Mouse (Mus musculus) CH12.LX (cell line): ENCODE results near the gene Ank3. TPM values are rescaled to one million over a fixed set of nuclear protein-coding genes. Genes with fewer than 3 reads are reported as not detected.

Experiments used
- DNase-seq: peaks from one replicate; pipeline ENCODE4 v3.0.0-alpha.2; 2013; ENCODE audit errors: extremely low read depth
- H3K27ac ChIP-seq: 2 replicates; pipeline ENCODE4 v1.5.1; 2012; ENCODE audit warnings: low read depth, mild to moderate bottlenecking, control low read depth, moderate library complexity; ENCODE audit not compliant: insufficient read depth
- H3K27me3 ChIP-seq: replicated peaks from 2 replicates; pipeline ENCODE3; 2012; ENCODE audit warnings: inconsistent platforms
- H3K36me3 ChIP-seq, 2 experiments: replicated peaks in 1 of 2; 2 replicates each; pipeline versions ENCODE3 to v1.6.1; 2012; ENCODE audit warnings: inconsistent platforms in 1 of 2, low read length in 1 of 2, mild to moderate bottlenecking in 1 of 2, mixed read lengths in 1 of 2, moderate library complexity in 1 of 2; ENCODE audit not compliant: control insufficient read depth in 1 of 2, insufficient read depth in 1 of 2
- H3K4me1 ChIP-seq, 2 experiments: 2 replicates each; pipeline ENCODE4 v1.6.1; 2012; ENCODE audit warnings: inconsistent platforms in 1 of 2, moderate library complexity in 1 of 2; ENCODE audit not compliant: insufficient read depth in 2 of 2, control insufficient read depth in 1 of 2
- H3K4me2 ChIP-seq: 2 replicates; pipeline ENCODE4 v1.6.1; 2012; ENCODE audit warnings: low read depth, mild to moderate bottlenecking, control low read depth; ENCODE audit not compliant: poor library complexity, insufficient read depth, severe bottlenecking
- H3K4me3 ChIP-seq, 3 experiments: fragments of 150-350 bp in 1 of 3; sonication (generic) in 1 of 3; replicated peaks in 1 of 3; 2 replicates each; pipeline versions ENCODE3 to v1.5.1; 2011 to 2012; ENCODE audit warnings: low read depth in 2 of 3, low read length in 2 of 3, mild to moderate bottlenecking in 2 of 3, moderate library complexity in 2 of 3, control low read depth in 1 of 3, improper control_type of control experiment in 1 of 3, inconsistent platforms in 1 of 3, mixed read lengths in 1 of 3; ENCODE audit not compliant: poor library complexity in 1 of 3
- H3K79me2 ChIP-seq: replicated peaks from 2 replicates; pipeline ENCODE4 v1.6.1; 2012; ENCODE audit warnings: mild to moderate bottlenecking, moderate library complexity; ENCODE audit not compliant: control insufficient read depth, poor library complexity, insufficient read depth, severe bottlenecking; ENCODE audit errors: extremely low read depth
- H3K9ac ChIP-seq: 2 replicates; pipeline ENCODE4 v1.6.1; 2012; ENCODE audit warnings: low read depth, mild to moderate bottlenecking, control low read depth, moderate library complexity; ENCODE audit not compliant: insufficient read depth
- H3K9me3 ChIP-seq: replicated peaks from 2 replicates; pipeline ENCODE3; 2012; ENCODE audit warnings: low read length, inconsistent platforms, mixed read lengths
- CHD1 ChIP-seq: IDR thresholded peaks from 2 replicates; pipeline ENCODE4 v1.6.1; 2012; ENCODE audit warnings: low read depth, low read length, improper control_type of control experiment, inconsistent platforms
- CHD2 ChIP-seq: IDR thresholded peaks from 2 replicates; pipeline ENCODE4 v1.6.1; 2011; ENCODE audit warnings: low read length, improper control_type of control experiment
- CTCF ChIP-seq, 2 experiments: IDR thresholded peaks in 1 of 2; conservative IDR thresholded peaks in 1 of 2; 2 replicates each; pipeline ENCODE4 v1.5.1; 2011 to 2012; ENCODE audit warnings: low read depth in 2 of 2, low read length in 2 of 2, improper control_type of control experiment in 1 of 2, inconsistent platforms in 1 of 2, mild to moderate bottlenecking in 1 of 2, moderate library complexity in 1 of 2
- E2F4 ChIP-seq: IDR thresholded peaks from 2 replicates; pipeline ENCODE4 v1.6.1; 2011; ENCODE audit warnings: low read depth, low read length, improper control_type of control experiment; ENCODE audit not compliant: insufficient replicate concordance
- ETS1 ChIP-seq: conservative IDR thresholded peaks from 2 replicates; pipeline ENCODE4 v1.6.1; 2012; ENCODE audit warnings: low read depth, mild to moderate bottlenecking, inconsistent platforms, low read length, improper control_type of control experiment, moderate library complexity
- JUND ChIP-seq: conservative IDR thresholded peaks from 2 replicates; pipeline ENCODE4 v1.6.1; 2011; ENCODE audit warnings: low read depth, low read length, improper control_type of control experiment
- KAT2A ChIP-seq: IDR thresholded peaks from 2 replicates; pipeline ENCODE4 v1.6.1; 2012; ENCODE audit warnings: low read length, improper control_type of control experiment, inconsistent platforms; ENCODE audit not compliant: insufficient replicate concordance
- MAFK ChIP-seq: IDR thresholded peaks from 2 replicates; pipeline ENCODE4 v1.6.1; 2011; ENCODE audit warnings: low read length, improper control_type of control experiment; ENCODE audit not compliant: insufficient replicate concordance
- MAZ ChIP-seq: IDR thresholded peaks from 2 replicates; pipeline ENCODE4 v1.6.1; 2012; ENCODE audit warnings: low read depth, mild to moderate bottlenecking, inconsistent platforms, low read length, improper control_type of control experiment, moderate library complexity
- MEF2A ChIP-seq: IDR thresholded peaks from 2 replicates; pipeline ENCODE4 v1.6.1; 2014; ENCODE audit warnings: low read depth, mild to moderate bottlenecking, inconsistent platforms, low read length, improper control_type of control experiment, borderline replicate concordance
- MYC ChIP-seq: IDR thresholded peaks from 2 replicates; pipeline ENCODE4 v1.6.1; 2011; ENCODE audit warnings: low read depth, mild to moderate bottlenecking, improper control_type of control experiment, low read length
- NELFE ChIP-seq: IDR thresholded peaks from 2 replicates; pipeline ENCODE4 v1.6.1; 2011; ENCODE audit warnings: low read depth, low read length, improper control_type of control experiment
- NRF1 ChIP-seq: IDR thresholded peaks from 2 replicates; pipeline ENCODE4 v1.6.1; 2014; ENCODE audit warnings: low read depth, mild to moderate bottlenecking, inconsistent platforms, low read length, improper control_type of control experiment, moderate library complexity
- POLR2A ChIP-seq: IDR thresholded peaks from 2 replicates; pipeline ENCODE4 v1.6.1; 2011; ENCODE audit warnings: low read depth, mild to moderate bottlenecking, improper control_type of control experiment, low read length
- RAD21 ChIP-seq: IDR thresholded peaks from 2 replicates; pipeline ENCODE4 v1.6.1; 2011; ENCODE audit warnings: low read depth, mild to moderate bottlenecking, low read length, improper control_type of control experiment, moderate library complexity
- RCOR1 ChIP-seq: conservative IDR thresholded peaks from 2 replicates; pipeline ENCODE4 v1.6.1; 2012; ENCODE audit warnings: low read depth, mild to moderate bottlenecking, inconsistent platforms, low read length, improper control_type of control experiment
- SMC3 ChIP-seq: IDR thresholded peaks from 2 replicates; pipeline ENCODE4 v1.6.1; 2011; ENCODE audit warnings: low read depth, low read length, improper control_type of control experiment
- TCF12 ChIP-seq: IDR thresholded peaks from 2 replicates; pipeline ENCODE4 v1.6.1; 2014; ENCODE audit warnings: low read depth, mild to moderate bottlenecking, inconsistent platforms, low read length, improper control_type of control experiment
- UBTF ChIP-seq: IDR thresholded peaks from 2 replicates; pipeline ENCODE4 v1.6.1; 2012; ENCODE audit warnings: low read depth, mild to moderate bottlenecking, inconsistent platforms, low read length, improper control_type of control experiment, moderate library complexity
- USF1 ChIP-seq: IDR thresholded peaks from 2 replicates; pipeline ENCODE4 v1.6.1; 2014; ENCODE audit warnings: low read depth, mild to moderate bottlenecking, inconsistent platforms, low read length, improper control_type of control experiment
- USF2 ChIP-seq: conservative IDR thresholded peaks from 2 replicates; pipeline ENCODE4 v1.6.1; 2011; ENCODE audit warnings: low read depth, low read length, improper control_type of control experiment
- ZC3H11A ChIP-seq: IDR thresholded peaks from 2 replicates; pipeline ENCODE4 v1.6.1; 2012; ENCODE audit warnings: low read depth, mild to moderate bottlenecking, inconsistent platforms, low read length, improper control_type of control experiment
- ZKSCAN1 ChIP-seq: IDR thresholded peaks from 2 replicates; pipeline ENCODE4 v1.6.1; 2012; ENCODE audit warnings: low read depth, inconsistent platforms, low read length, improper control_type of control experiment, borderline replicate concordance
- ZNF384 ChIP-seq: IDR thresholded peaks from 2 replicates; pipeline ENCODE4 v1.6.1; 2012; ENCODE audit warnings: low read depth, low read length, improper control_type of control experiment, inconsistent platforms
- dilution Hi-C: fragments of 300-500 bp; cut with MboI; formaldehyde crosslinking; loops from 2 replicates; pipeline ENCODE4 v1.14.3; 2020; ENCODE audit warnings: low sequenced_read_pairs; ENCODE audit not compliant: extremely low pct_unique_long_range_greater_than_20kb, extremely low pct_ligation_motif_present
- in situ Hi-C: fragments of 300-500 bp; cut with MboI; formaldehyde crosslinking; loops from 3 replicates; pipeline ENCODE4 v1.14.3; 2019; ENCODE audit warnings: low sequenced_read_pairs, low pct_ligation_motif_present, low pct_unique_long_range_greater_than_20kb, mixed read lengths
- polyA plus RNA-seq: library from polyadenylated mRNA; unstranded; fragments of >175 nt; gene quantifications from 2 replicates; pipeline ENCODE4 v1.2.1, GENCODE M21; 2012; ENCODE audit warnings: low read depth; ENCODE audit not compliant: insufficient read length
- total RNA-seq, 2 experiments: library from RNA; depleted of rRNA; stranded (reverse); fragments of 300-350 nt in 1 of 2; fragments of >200 nt in 1 of 2; gene quantifications; 2 replicates each; pipeline ENCODE4 v1.2.3; 2012 to 2014

Gene Ank3
- total and polyA plus RNA-seq, 3 experiments: 4.7 to 8.3 (median 6.2) TPM

GRCm38 (mm10) chr10:69964611-69965010, 566.0 kb downstream of the Ank3 start:
- Histone ChIP-seq H3K4me3 (no peak overlapping the region), H3K9ac (no peak overlapping the region), H3K27ac (no peak overlapping the region), H3K9me3 (no peaks in the 10 kb centered on the region), H3K4me1 (peaks cover 5 to 35% of the 10 kb centered on the region in 2 experiments), H3K27me3 (no peaks in the 10 kb centered on the region), H3K36me3 (peaks cover 0 to 21% of the 10 kb centered on the region in 2 experiments), H3K79me2 (no peaks in the 10 kb centered on the region), H3K4me2 (no peak overlapping the region; the same call in 1 of the 2 replicates)
- DNase-seq: peak; percentile 71
- no peak for TF ChIP-seq NELFE
- TF ChIP-seq SMC3: peak; percentile 93
- no peak for TF ChIP-seq CHD1
- TF ChIP-seq MEF2A: no peak
- TF ChIP-seq TCF12: no peak
- TF ChIP-seq UBTF: no peak
- TF ChIP-seq RAD21: peak; percentile 96
- TF ChIP-seq POLR2A: no peak
- peak; percentile 75 to 90 for TF ChIP-seq CTCF (conservative IDR thresholded peaks at IDR 0.05 in 1 of 2, IDR thresholded peaks at IDR 0.05 in 1 of 2; ENCODE audit: low read depth in 2 of 2, low read length in 2 of 2)
- TF ChIP-seq E2F4: no peak
- no peak for TF ChIP-seq ETS1
- no peak for TF ChIP-seq JUND
- TF ChIP-seq MAZ: no peak
- no peak for TF ChIP-seq ZKSCAN1
- TF ChIP-seq RCOR1: no peak
- peak; percentile 58 for TF ChIP-seq ZC3H11A
- no peak for TF ChIP-seq USF1
- TF ChIP-seq MYC: peak; percentile 55; the same call in 1 of the 2 replicates
- TF ChIP-seq MAFK: peak; percentile 91
- no peak for TF ChIP-seq KAT2A
- no peak for TF ChIP-seq USF2
- peak; percentile 66 for TF ChIP-seq ZNF384
- TF ChIP-seq CHD2: no peak
- no peak for TF ChIP-seq NRF1
- in situ Hi-C loops (loop anchor here (5.0 to 10.0 kb wide), 2 partner anchors 97 to 300 kb away; no protein-coding TSS in a partner anchor), dilution Hi-C loops (no loop called here)
